Mouse (Mus musculus): ENCODE results near the gene Il24. TPM values are rescaled to one million over a fixed set of nuclear protein-coding genes. Genes with fewer than 3 reads are reported as not detected.

Gene Il24
- total and polyA plus RNA-seq, 3 experiments, result not detected

DNA sequence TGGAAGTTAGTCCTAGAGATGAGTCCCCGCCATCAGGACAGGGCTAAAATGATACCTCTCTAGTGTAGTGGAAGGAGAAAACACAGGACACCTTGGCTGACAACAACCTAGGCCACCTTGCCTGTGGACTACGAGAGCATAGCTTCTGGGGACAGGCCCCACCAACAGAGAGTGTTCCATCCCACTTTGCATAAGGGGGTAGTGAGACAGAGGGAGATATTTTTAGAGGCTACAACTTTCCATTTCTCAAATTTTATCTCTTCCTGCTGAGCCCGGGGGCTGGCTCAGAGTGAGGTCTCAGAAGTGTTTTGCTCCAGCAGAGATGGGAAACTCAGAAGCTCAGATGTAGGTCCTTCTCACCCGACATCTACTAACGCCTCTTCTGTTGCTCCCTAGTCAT lies 36.8 kb downstream of the Il24 start (continued):
- peak; percentile 6; the same call in 1 of the 2 replicates for TF ChIP-seq IRF4 (IDR thresholded peaks at IDR 0.05; ENCODE audit: low read depth, low read length)
- no peak for TF ChIP-seq UBTF (IDR thresholded peaks at IDR 0.05; ENCODE audit: low read depth, low read length)
- no peak for TF ChIP-seq HCFC1 (IDR thresholded peaks at IDR 0.05; ENCODE audit: low read depth, low read length)
- TF ChIP-seq SIN3A (IDR thresholded peaks at IDR 0.05; ENCODE audit: low read length), result no peak
- TF ChIP-seq RCOR1 (conservative IDR thresholded peaks at IDR 0.05; ENCODE audit: low read depth, low read length), result no peak
- TF ChIP-seq KAT2A (IDR thresholded peaks at IDR 0.05; ENCODE audit: insufficient replicate concordance, low read length), result no peak
- no peak for TF ChIP-seq POLR2AphosphoS2 (IDR thresholded peaks at IDR 0.05; ENCODE audit: low read depth, low read length)

DNA sequence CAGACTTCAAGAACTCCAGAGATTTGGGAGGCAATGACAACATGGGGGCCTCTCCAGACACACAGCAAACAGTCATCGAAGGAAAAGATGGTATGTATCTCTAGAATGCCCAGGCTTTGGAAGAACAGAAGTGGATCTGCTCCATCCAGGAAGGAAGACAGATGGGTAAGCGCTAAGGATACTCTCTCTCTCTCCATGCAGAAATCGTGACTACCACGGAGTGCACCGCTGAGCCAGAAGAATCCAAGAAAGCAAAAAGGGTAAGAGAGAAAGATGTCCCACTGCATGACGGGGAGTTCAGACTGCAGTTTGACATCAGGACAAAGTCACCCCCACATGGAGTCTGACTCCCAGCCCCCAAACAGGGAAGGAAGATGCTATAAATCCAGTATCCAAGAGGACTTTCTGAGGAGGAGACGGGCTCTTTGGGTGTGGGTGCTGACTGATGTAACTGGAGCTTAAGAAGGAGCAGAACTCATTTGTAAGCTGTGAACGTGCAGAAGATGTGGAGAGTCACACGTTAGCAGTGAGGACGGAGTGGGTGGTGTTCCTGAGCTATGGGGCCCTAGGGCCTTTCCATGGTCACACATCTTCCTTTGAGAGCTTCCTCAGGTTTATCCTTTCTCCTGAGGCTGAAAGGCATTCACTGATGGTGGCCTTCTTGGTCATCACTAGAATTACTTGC lies 37.6 kb downstream of the Il24 start:
- H3K4me2 ChIP-seq (ENCODE audit: insufficient read depth, low read depth, poor library complexity, severe bottlenecking), result no peak overlapping the region
- peak overlapping the region; percentile 31; the same call in 1 of the 2 replicates for H3K27ac ChIP-seq (ENCODE audit: insufficient read depth, low read depth)
- no peak for DNase-seq (ENCODE audit: extremely low read depth)
- in situ Hi-C loops (cut with MboI; ENCODE audit: low pct_ligation_motif_present, low pct_unique_long_range_greater_than_20kb, low sequenced_read_pairs), result no loop called here
- H3K27me3 ChIP-seq (replicated peaks), result peaks cover 2% of the 10 kb centered on the region
- H3K9me3 ChIP-seq (replicated peaks; ENCODE audit: low read length), result no peaks in the 10 kb centered on the region
- H3K4me1 ChIP-seq (ENCODE audit: control insufficient read depth in 1 of 2, insufficient read depth in 2 of 2), result peaks cover 17 to 57% of the 10 kb centered on the region in 2 experiments
- H3K9ac ChIP-seq (ENCODE audit: insufficient read depth, low read depth), result no peak overlapping the region
- no peak for TF ChIP-seq ETS1 (conservative IDR thresholded peaks at IDR 0.05; ENCODE audit: low read depth, low read length)
- TF ChIP-seq TBP (conservative IDR thresholded peaks at IDR 0.05; ENCODE audit: low read depth, low read length), result no peak
- no peak for TF ChIP-seq KAT2A (IDR thresholded peaks at IDR 0.05; ENCODE audit: insufficient replicate concordance, low read length)
- TF ChIP-seq USF2 (conservative IDR thresholded peaks at IDR 0.05; ENCODE audit: low read depth, low read length), result no peak
- no peak for TF ChIP-seq POLR2AphosphoS2 (IDR thresholded peaks at IDR 0.05; ENCODE audit: low read depth, low read length)
- no peak for TF ChIP-seq ZNF384 (IDR thresholded peaks at IDR 0.05; ENCODE audit: low read depth, low read length)
- peak; percentile 56 for TF ChIP-seq BHLHE40 (IDR thresholded peaks at IDR 0.05; ENCODE audit: low read depth, low read length)
- TF ChIP-seq RCOR1 (conservative IDR thresholded peaks at IDR 0.05; ENCODE audit: low read depth, low read length), result no peak
- TF ChIP-seq USF1 (IDR thresholded peaks at IDR 0.05; ENCODE audit: low read depth, low read length), result no peak
- TF ChIP-seq IRF4 (IDR thresholded peaks at IDR 0.05; ENCODE audit: low read depth, low read length), result no peak
- TF ChIP-seq MAZ (IDR thresholded peaks at IDR 0.05; ENCODE audit: low read depth, low read length), result 0 out of 2 replicates have a peak, but pooled peaks have one; percentile 6
- no peak for TF ChIP-seq NRF1 (IDR thresholded peaks at IDR 0.05; ENCODE audit: low read depth, low read length)
- no peak for TF ChIP-seq SMC3 (IDR thresholded peaks at IDR 0.05; ENCODE audit: low read depth, low read length)
- no peak overlapping the region for H3K4me3 ChIP-seq (replicated peaks in 1 of 3; ENCODE audit: low read depth in 2 of 3, low read length in 2 of 3, poor library complexity in 1 of 3)
- H3K79me2 ChIP-seq (replicated peaks; ENCODE audit: control insufficient read depth, extremely low read depth, insufficient read depth, poor library complexity, severe bottlenecking), result no peaks in the 10 kb centered on the region
- H3K36me3 ChIP-seq (replicated peaks in 1 of 2; ENCODE audit: control insufficient read depth in 1 of 2, insufficient read depth in 1 of 2, low read length in 1 of 2), result no peaks in the 10 kb centered on the region
- dilution Hi-C loops (cut with MboI; ENCODE audit: extremely low pct_ligation_motif_present, extremely low pct_unique_long_range_greater_than_20kb, low sequenced_read_pairs), result no loop called here

DNA sequence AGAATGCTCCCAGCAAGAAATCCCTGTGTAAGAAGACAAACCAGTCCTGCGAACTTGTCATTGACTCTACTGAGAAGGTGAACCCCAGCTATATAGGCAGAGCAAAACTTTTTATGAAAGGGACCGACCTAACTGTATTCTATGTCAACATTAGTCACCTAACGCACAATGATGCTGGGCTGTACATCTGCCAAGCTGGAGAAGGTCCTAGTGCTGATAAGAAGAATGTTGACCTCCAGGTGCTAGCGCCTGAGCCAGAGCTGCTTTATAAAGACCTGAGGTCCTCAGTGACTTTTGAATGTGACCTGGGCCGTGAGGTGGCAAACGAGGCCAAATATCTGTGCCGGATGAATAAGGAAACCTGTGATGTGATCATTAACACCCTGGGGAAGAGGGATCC lies 42.7 kb downstream of the Il24 start:
- Histone ChIP-seq H3K9ac (ENCODE audit: insufficient read depth, low read depth) (no peak overlapping the region), H3K36me3 (replicated peaks in 1 of 2; ENCODE audit: control insufficient read depth in 1 of 2, insufficient read depth in 1 of 2, low read length in 1 of 2) (no peaks in the 10 kb centered on the region), H3K79me2 (replicated peaks; ENCODE audit: control insufficient read depth, extremely low read depth, insufficient read depth, poor library complexity, severe bottlenecking) (no peaks in the 10 kb centered on the region), H3K9me3 (replicated peaks; ENCODE audit: low read length) (no peaks in the 10 kb centered on the region), H3K27ac (ENCODE audit: insufficient read depth, low read depth) (no peak overlapping the region), H3K27me3 (replicated peaks) (no peaks in the 10 kb centered on the region), H3K4me2 (ENCODE audit: insufficient read depth, low read depth, poor library complexity, severe bottlenecking) (no peak overlapping the region), H3K4me1 (ENCODE audit: control insufficient read depth in 1 of 2, insufficient read depth in 2 of 2) (peaks cover 4 to 26% of the 10 kb centered on the region in 2 experiments; a peak in 3 of 4 replicates), H3K4me3 (replicated peaks in 1 of 3; ENCODE audit: low read depth in 2 of 3, low read length in 2 of 3, poor library complexity in 1 of 3) (no peak overlapping the region)
- dilution Hi-C loops (cut with MboI; ENCODE audit: extremely low pct_ligation_motif_present, extremely low pct_unique_long_range_greater_than_20kb, low sequenced_read_pairs), result no loop called here
- in situ Hi-C loops (cut with MboI; ENCODE audit: low pct_ligation_motif_present, low pct_unique_long_range_greater_than_20kb, low sequenced_read_pairs), result no loop called here
- no peak for DNase-seq (ENCODE audit: extremely low read depth)
- TF ChIP-seq SMC3 (IDR thresholded peaks at IDR 0.05; ENCODE audit: low read depth, low read length), result no peak
- no peak for TF ChIP-seq UBTF (IDR thresholded peaks at IDR 0.05; ENCODE audit: low read depth, low read length)
- no peak for TF ChIP-seq ELF1 (IDR thresholded peaks at IDR 0.05; ENCODE audit: low read depth, low read length)
- no peak for TF ChIP-seq BHLHE40 (IDR thresholded peaks at IDR 0.05; ENCODE audit: low read depth, low read length)

All from CH12.LX (cell line).